Mouse (Mus musculus) cerebral cortex, adult 2 months (tissue): ENCODE data around the gene Sh2d6.

ENCODE experiments used
- WGBS: fragments of 180-500 bp; shearing (Covaris S2); methylation state at CpG from one replicate; pipeline ENCODE4 v1.1.7; 2018; 5-methylcytosine and 5-hydroxymethylcytosine counted together

Gene Sh2d6

DNA sequence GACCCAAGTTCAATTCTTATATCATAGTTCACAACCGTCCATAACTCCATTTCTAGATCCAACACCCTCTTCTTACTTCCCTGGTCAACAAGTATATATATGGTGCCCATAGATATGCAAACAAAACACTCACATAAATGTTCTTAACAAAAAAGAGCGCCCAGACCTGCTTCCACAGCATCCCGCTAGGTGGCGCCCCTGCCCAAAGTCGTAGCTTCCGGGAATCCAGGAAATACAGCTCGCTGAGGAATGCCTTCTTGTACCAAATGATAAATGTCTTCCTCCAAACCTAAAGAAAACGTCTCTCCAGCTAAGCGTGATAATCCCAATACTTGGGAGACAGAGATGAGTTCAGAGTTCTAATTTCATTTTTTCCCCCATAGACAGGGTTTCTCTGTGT, 13.7 kb upstream of the Sh2d6 start:
- WGBS = 2% methylated on average over 9 of the region's 9 CpGs

DNA sequence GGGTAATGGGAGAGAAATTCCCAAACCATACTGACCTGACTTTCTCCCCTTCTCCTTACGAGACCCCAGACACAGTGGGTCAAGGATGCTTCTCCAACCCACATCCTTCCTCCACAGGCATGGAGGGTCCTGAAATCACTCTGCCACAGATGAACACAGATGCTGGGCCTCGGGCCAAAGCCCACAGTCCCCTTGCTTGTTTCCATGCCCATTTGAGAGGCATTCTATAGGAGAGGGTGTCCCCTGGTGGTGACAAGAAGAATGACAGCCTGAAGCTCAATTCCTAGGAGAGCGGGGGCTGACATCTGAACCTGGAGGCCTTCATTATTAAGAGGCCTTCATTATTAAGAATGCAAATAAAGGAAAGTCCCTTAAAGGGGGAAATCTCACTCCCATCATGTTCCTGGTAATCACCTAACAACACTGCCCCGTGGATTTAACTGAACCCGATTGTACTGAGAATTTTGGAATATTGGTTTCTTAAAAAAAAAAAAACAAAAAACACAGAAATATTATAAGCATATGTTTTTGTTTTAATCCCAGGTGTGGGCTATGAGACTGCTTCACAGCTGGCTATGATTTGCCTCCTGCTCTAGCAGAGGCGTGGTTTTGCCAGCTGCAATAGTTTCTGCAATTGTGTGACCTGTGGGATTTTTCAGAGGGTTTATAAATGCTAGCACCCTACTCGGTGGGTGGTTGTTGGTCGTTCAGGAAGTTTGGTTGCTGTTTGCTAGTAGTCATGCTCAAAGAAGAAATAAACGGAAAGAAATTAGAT, 12.7 kb upstream of the Sh2d6 start:
- 44% methylated on average over 9 of the region's 9 CpGs for WGBS

DNA sequence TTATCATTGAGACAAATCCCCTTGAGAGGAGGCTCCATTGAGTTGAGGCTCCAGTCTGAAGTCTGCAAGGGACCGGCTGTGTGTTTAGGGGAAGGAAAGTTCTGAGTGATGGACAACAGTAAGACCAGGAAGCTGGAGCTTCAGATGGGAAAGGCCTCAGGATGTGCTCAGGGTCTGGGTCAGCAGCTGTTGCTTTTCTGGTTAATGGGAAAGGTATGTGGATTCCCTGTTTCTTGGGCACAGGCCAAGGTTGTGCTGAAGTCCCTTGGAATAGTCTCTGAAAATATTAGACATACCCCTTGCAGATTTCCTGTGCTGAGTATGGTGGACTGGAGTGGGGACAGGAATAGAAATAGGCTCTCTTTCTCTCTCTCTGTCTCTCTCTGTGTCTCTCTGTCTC, 12.0 kb upstream of the Sh2d6 start:
- WGBS = 24% methylated on average over 1 of the region's 1 CpGs

DNA sequence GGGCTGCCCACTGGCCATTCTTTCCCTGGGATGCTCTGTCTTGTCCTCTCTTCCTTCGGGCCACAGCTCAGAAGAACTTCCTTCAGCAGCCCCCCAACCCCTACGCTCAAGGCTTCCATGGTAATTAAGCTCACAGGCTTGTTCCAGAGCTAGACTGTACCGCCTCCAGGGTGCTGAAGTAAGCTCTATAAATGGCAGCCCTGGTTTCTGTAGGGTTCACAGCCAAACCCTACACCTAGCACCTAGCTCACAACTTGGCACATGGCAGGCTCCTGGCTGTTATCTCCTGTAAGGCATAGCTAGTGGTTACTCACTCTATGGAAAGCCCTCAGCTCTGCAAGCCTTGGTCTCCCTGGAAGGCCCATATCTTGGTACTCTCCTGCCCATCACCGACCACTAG, 11.1 kb upstream of the Sh2d6 start:
- WGBS = 68% methylated on average over 4 of the region's 4 CpGs

DNA sequence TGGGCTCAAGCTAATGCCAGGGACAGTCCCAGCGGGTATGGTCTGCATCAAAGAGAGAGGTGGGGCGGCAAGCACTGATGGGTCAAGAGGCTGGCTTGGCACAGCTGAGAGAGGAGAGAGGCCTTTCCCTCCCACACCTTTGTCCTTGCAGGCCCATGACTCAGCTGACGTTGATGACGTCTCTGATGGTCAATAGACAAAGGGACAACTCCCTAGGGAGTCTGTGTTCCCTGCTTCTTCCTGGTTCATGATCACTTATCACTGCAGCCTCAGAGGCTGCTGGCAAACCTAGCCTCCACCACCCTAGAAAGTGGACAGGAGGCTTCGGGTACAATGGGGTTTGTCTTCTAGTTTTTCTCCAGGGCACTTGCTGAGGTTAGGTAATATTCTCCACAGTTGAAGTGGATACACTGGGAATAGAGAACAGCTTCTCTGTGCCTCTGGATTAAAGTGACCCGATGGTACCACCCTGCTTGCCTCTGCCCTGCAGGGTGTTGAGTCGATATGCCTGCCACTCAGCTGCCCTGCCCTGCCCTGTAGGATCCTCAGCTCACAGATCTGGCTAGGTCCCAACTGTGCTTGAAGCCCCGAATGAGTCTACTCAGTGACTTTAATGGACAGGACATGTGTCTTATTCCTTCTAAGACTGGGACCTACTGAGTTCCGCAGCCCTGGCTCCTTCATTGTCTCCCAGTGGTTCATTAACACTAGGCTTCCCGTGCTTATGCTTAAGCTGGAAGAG, 7.1 kb upstream of the Sh2d6 start:
- 75% methylated on average over 10 of the region's 10 CpGs for WGBS

DNA sequence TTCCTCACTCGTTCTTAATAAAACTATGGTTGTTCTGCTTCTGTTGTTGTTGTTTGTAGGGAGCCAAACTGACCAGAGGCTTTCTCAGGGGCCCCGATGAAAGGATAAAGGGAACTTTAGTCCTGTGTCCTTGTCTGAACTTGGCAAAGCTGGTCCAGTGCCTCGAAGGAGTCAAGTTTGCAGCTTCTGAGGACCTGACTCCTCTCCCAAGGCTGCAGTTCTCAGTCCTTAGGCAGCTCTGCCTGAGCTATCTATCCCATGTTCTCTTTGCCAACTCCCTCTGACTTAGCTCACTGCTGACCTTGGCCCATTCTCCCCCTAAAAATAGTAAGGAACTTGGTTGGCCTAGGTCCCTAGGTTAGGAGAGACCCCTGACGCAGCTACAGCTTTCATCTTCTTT, 5.6 kb upstream of the Sh2d6 start:
- 79% methylated on average over 4 of the region's 4 CpGs for WGBS

DNA sequence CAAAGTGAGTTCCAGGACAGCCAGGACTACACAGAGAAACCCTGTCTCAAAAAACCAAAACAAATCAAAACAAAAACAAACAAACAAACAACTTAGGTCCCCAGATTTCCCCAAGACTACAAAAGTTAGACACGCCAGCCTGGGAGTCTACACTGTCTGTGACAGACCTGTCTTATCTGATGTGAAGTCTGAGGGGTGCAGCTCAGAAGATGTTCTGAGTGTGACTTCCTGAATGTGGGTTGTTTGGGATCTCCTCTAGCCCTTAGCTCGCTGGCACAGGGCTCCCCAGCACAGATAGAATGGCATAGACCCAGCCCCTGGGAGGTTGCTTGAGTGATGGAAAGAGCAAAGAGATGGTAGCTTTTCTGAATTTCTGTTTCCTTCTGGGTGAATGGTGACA, 2.7 kb upstream of the Sh2d6 start:
- WGBS = 94% methylated on average over 2 of the region's 2 CpGs

DNA sequence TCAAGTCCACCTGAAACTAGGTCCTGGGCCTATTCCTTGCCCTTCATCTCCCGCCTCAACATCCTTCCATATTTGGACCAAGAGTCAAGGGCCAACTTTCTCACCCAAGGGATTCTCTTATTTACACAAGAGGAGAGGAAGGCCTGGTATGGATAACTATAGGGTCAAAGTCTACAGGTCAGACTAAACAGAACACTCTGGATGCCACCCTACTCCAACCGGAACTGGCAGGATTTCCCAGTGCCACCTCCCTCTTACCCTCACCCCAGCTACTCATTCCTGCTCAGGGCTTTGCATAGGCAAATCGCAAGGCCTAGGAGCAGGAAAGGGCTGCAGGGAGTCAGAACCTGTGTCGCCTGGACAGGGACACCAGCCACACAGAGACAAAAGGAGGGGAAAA, 1.7 kb upstream of the Sh2d6 start:
- 89% methylated on average over 4 of the region's 4 CpGs for WGBS

DNA sequence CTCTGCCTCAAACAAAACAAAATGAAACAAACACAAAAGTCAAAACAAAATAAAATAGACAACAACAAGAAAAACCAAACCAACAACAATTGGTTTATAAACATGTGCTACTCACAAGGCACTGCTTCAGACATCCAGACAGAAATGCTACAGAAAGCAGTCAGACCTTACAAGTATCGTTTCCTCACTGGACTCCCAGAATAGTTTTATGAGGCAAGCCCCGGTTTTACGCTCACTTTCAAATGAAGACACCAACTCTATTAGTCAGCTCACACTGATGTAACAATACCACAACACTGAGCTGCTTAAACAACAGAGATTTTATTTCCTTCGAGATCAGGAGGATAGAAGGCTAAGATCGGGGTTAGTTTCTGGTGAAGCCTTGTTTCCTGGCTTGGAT, 781 bp upstream of the Sh2d6 start:
- WGBS = 61% methylated on average over 5 of the region's 5 CpGs

DNA sequence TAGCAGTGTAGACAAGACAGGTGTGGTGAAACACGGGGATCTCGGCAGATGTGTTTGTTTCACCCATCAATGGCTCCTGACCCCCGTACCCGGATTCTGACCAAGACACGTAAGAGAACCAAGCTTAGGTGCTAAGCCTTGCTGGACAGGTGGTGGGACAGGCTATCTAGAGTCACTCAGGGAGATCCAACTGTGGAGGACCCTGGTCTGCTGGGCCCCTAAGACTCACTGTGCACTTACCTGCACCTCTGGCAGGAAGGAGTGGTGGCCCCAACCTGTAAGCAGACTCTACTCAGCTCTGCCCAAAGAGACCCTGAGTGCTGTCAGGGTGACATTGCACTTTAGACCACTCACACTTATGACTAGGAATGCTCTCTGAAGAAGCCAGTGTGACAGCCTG, 603 bp downstream of the Sh2d6 start:
- WGBS = 99% methylated on average over 5 of the region's 5 CpGs

DNA sequence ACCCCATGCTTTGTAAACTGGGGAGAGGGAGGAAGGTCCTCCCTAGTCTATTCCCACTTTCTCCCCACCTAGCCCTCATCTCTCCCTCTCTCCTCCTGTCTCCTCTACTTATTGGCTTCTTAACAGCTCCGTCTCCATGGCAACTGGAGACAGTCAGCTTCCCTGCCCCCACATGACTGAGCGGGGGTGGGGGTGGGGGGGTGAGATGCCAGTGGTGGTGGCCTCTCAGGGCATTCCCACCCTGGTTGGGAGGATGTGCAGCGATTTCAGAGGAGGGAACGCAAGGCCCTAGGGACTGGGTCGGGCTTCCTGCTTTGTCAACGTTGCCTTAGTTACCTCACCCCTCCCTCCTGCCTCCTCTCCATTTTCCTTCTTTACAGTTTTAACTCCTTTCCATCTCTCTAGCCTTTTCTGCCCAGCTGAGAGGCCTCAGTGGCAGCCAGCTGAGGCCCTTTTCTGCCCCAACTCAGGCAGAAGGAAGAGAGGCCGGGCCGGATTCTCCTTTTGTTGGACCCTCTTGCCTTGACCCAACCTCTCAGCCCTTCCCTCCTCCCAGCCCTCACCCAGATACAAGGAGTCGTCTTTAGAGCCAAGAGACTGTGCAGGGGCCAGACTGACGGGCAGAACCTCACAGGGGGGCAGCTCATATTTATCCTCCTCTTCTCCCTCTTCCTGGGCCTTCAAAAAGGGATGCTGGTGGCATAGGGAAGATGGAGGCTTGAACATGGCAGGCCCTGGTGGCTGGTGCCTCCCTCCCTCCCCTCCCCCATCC, 1.4 kb downstream of the Sh2d6 start:
- 13% methylated on average over 10 of the region's 10 CpGs for WGBS

DNA sequence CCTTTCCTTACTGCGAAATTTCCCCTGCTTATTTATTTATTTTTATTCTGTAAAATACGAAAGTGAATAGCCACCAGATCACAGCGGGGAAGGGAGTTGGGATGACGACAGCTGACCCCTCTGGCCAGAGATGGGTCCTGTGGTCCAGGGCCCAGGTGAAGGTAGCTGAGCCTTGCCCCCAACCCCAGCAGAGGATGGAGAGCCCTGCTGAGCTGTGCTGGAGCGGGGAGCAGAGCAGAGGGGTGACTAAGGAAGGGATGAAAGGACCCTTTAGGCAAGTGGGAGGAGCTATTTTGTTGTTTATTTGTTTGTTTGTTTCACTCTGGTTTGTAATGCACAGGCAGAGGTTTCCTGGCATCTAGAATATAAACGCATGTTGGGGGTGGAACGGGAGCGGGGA, 2.2 kb downstream of the Sh2d6 start:
- 33% methylated on average over 8 of the region's 8 CpGs for WGBS

DNA sequence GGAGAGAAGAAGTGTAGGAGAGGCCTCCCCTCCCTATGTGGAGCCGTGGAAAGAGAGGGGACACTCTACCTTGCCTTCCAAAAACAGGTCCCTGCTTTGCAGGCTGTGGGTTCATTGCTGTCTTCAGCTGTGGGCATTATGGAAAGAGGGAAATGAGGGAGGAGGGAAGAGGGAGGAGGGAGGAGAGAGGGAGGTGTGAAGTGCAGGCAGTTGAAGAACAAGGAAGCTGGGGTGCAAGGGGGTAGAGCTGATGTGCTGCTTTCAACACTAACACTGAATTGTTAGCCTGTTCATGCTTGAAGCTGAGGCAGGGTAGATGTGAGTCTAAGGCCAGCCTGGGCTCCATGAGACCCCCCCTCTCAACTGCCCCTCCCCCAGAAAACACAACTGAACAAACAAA, 2.7 kb downstream of the Sh2d6 start:
- 56% methylated on average over 1 of the region's 1 CpGs for WGBS

DNA sequence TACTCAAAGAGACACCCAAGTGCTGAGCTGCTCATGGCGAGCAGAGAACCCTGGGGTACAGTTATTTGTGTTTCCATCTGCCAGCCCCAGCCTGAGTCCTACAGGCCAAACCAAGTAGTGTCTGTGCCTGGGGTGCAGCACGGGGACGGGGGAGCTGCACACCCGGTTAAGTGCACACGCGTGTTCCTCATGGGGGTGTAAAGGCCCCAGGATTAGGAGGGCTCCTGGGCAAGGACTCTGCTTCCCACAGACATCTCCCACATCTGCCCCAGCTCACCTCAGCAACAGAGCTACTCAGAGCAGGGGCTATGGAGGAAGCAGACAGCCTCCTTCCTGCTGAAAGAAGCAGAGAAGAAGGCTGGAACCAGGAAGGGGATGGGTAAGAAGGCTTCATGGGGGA, 5.9 kb downstream of the Sh2d6 start:
- WGBS = 95% methylated on average over 6 of the region's 6 CpGs

DNA sequence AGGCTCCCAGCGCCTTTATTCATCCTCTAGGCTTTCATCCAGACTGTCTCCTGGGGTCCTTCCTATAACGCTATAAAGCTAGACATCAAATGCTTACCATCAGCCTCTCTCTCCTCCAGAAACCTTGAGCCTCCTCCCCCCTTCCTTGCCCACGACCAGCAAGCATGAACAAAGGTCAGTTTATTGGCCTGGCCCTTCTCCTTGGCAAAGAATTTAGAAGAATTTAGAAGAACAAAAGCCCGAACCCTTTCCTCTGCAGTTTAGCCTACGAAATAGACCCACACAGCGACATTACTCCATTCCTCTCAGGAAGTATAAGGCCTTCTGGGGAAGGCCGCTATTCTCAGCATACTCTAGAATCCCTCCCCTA, 8.5 kb downstream of the Sh2d6 start:
- WGBS = 37% methylated on average over 7 of the region's 7 CpGs

DNA sequence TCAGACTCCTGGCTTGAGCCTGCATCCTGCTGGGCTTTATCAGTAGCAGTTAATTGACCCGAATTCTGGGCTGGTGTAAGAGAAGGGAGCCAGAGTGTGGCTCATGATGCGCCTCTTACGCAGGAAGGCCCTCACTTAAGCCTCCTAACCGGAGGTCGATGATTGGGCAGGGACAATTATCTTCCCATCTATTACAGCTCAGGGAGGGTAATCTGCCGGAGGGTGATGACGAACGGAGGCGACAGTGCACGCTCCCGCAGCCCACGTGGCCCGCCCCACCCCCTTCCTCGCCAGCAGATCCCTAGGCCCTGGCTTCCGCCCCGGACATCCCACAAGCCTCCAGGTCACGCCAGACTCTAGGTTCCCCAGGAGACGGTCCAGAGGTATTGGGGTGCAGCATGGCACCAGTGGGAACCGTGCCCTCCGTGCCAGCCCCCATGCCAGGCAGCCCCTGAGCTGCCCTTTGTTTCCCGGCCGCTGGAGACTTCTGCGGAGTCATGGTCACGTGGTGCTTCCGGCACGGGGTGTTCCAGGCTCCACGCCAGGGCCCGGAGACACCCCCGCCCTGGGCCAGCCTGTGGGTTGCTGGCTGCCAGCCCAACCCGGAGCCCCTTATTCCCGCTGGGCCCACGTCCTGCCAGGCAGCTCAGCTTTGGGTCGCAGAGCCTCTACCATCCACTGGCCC, 9.0 kb downstream of the Sh2d6 start:
- 8% methylated on average over 33 of the region's 33 CpGs for WGBS

DNA sequence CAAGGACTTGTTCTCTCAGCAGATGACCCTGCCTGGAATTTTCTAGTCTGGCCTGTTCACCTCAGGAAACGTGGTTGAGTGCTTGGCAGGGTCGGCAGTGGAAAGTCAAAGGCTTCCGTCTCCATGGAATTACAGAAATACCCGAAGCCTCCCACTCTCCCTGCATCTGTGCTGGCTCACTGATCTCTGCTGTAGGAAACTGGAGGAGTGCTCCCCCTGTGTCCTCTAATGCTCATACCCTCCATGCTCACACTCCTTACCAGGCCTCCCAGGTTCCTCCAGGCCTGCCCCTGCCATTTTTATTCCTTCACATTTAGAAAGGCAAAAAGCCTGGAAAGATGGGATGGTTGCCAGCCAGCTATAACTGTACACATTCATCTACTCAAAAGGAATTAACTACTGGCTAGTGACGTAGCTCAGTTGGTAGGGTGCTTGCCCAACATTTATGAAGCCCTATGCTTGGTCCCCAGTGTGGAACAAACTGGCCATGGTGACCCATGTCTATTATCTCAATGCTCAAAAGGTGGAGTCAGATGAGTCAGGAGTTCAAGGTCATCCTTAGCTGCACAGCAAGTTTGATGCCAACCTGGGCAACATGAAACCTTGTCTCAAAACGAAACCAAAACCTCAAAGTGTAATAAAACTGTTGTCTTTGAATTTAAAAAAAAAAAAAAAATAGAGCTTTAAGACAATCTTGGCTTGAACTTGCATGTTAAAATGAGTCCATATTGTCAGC, 10.7 kb downstream of the Sh2d6 start:
- WGBS = 34% methylated on average over 6 of the region's 6 CpGs

DNA sequence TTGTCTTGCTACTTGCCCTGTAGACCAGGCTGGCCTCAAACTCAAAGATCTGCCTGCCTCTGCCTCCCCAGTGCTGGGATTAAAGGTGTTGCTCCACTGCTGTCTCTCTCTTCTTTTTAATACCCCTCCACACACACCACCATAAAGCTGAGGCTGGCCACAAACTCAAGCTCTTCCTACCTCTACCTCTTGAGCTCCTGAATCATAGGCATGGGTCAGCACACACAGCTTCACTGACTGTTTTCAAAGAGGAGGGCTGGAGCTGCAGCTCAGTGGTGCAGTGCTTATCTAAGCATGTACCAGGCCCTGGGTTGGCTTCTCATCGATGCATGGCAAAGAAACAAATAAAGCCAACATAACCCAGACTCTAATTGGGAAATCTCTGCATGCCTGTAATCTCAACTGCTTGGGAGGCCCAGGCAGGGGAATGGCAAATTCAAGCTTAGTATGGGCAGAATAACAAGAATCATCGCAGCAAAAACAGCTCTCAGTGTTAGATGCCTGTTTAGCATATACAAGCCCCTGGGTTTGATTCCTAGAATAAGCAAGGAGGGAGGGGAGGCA, 11.6 kb downstream of the Sh2d6 start:
- 53% methylated on average over 2 of the region's 2 CpGs for WGBS

DNA sequence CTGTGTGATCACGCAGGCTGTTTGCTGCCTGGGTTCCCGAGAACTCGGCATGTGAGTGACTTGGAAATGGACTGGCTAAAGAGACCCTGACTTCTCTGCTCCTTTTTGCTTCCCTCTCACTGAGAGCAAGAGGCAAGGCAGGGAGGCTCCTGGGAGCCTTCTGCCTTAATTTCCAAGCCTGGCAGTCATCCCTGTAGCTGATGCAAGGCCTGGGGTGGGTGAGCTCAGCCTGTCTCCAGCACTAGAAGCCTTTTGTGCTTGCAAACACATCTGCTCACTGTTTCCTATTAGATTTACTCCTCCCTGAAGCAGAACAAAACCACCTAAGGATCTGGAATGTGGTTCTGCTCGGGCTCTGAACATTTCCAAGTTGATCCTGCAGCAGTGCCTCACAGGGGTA, 12.9 kb downstream of the Sh2d6 start:
- 80% methylated on average over 4 of the region's 4 CpGs for WGBS

DNA sequence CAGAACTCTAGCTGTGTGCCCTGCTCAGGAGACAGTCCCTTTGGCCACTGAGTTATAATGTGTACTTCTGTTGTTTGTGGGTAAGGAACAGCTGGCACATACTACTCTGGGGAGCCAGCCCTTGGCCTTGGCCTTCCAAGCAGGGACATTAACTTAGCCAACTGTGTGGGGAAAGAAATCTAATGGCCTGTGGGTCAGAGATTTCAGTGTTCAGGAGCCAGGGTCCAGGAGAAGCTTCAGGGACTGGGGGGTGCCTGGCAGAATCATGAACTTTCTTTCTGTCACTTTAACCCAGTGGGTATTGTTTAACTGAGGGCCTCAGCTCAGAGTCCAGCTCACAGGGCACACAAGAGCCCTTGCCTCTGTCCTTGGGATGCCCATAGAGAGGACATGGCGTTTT, 15.4 kb downstream of the Sh2d6 start:
- 83% methylated on average over 1 of the region's 1 CpGs for WGBS

DNA sequence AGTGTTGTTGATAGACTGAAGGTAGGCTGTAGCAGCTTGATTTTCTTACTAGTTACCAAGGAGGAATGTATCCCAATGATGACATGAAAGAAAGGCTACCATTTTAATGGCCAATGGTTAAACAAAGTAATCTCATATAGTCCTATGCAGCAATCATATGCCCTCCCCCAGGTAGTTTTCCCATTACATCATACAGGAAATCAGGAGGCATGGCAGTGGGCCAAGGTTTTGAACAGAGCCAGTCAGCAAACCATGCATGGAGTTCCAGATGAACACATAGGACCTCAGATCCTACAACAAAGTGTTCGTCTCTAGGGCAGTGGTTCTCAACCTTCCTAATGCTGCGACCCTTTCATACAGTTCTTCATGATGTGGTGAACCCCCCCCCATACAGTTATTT, 17.6 kb downstream of the Sh2d6 start:
- 79% methylated on average over 2 of the region's 2 CpGs for WGBS
